Mouse (Mus musculus): ENCODE measurements around the gene Rhob.
A peak's percentile ranks its signal among the peaks of the same experiment; 100 is the strongest.

Rhob gene

DNA sequence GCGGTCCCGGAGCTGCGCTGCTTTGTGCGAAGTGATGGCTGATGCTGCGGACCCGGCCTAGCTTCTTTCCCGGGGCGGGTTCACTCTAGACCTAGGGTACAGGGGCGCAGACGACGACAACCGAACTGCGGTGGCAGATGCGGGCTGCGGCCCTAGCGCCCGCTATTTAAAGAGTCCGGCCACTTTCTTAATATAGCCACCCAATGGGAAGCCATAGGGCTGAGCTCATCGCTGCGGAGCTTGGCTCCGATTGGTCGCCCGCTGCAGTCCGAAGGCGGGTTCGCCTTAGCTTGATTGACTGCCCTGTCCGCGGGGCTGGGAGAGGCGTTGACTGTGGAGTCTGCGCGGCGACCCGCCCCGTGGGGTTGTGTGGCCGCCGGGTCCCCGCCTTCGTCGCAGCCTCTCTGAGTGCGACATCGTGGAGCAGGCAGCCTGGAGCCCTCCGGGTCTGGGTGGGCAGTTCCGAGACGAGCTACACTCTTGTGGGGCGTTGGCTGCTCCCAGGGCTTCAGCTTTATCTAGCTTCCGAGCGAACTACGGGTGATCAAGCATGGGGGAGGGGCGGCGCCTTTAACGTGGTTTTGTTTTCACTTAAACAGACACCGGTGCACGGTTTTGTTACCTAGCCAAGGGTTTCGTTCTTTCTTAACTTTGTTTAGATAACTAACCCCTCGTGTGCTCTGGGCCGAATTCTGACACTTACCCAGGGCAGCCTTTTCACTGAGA is at the start of gene Rhob:
Gene Rhob, minus strand, starts transcription at position 139 of the 726 bp plus-strand sequence.
- peak; percentile 93 for DNase-seq (ENCODE audit: low spot score in 2 of 2)

DNA sequence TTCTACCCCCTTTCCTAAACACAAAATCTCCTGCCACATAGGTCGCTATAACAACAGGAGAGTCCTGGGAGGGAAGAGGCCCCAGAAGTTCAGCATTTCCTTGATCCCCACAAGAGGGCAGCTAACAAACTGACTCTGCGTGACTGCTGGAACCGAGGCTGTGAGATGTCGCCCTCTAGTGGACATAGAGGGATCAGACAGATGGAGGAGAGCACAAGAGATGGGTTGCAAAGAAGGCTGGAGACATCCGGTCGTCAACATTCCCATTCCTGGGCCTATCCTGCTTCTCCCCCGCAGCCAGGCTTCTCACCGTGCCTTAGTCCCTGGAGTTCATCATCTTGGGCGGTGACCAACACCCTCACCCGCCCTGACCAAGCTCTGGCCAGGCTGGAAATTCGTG is 47.5 kb upstream of the Rhob start:
- DNase-seq (ENCODE audit: low spot score in 2 of 2) = peak; percentile 56

DNA sequence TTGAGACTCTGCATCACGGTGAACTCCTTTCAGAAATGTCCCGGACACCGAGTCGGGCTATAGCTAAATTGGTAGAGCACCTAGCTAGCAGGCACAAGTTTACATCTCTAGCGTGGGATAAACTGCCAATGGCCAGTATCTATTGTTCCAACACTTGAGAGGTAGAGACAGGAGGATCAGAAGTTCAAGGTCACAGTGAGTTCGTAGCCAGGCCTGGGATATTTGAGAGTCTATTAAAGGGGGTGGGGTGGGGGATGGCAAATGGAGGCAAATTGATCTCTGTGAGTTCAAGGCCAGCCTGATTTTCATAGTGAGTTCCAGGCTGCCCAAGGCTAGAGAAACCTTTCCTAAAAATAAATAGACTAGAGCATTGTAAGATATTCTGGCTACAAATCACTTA is 47.0 kb upstream of the Rhob start:
- DNase-seq (ENCODE audit: low spot score in 2 of 2) = no peak

DNA sequence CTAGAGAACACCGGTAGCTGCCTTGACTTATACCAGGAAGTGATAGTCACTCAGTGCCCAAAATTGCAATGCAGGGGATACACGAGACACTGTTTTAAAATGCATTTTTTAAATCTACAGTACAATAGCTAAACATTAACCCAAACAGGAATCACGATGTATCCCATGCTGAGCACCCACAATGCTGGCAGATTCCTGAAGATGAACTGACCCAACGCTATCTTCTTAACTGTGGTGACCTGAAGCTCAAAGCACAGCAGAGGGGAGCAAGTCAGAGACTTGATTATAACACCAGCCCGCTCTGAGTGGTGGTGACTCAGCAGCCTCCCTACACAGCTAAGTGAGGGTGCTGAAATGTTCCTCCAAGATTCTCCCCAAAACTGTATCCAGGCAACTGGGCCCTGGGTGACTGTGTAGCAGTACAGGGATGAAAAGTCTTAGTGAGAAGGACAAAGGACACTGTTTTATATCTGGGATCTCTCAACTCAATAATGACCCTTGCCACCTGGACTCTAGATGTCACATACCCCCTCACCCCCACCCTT is 45.3 kb upstream of the Rhob start:
- DNase-seq (ENCODE audit: low spot score in 2 of 2) = no peak

DNA sequence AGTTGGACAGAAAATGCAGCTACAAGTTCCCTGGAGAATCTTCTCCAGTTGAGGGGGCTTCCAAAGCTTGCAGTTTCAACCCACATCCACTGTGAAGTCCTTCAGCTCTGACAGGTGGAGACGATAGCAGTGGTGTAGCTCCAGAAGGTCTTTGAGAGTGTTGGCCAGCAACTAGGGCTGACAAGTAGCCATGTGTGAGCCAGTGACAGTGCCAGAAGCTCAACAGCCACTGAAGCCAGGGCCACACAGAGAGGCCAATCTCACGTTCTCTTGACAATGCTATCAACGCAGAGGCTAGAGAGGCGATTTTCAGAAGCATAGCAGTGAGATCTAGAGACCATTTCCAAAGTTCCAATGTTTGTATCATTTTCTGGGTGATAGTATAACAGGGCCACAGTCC is 42.6 kb upstream of the Rhob start:
- no peak for DNase-seq (ENCODE audit: low spot score in 2 of 2)

DNA sequence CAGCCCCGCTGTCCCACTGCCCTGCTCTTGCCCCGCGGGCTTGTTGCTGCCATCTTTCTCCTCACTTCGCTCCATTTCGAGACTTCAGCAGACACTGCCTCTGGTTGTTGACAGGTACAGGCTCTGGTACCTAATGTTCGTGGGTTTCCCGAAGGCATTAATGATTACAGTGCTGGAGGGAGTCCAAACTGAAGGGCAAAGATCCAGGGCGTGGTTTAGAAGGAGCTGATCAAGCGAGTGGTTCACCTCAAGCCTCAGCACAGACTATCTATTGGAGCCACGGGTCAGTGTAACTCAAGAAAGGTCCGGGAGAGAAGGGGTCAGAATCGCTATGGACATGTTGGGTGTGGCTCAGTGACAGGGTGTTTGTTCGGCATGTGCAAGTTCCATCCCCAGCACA is 39.7 kb upstream of the Rhob start:
- no peak for DNase-seq (ENCODE audit: low spot score in 2 of 2)

DNA sequence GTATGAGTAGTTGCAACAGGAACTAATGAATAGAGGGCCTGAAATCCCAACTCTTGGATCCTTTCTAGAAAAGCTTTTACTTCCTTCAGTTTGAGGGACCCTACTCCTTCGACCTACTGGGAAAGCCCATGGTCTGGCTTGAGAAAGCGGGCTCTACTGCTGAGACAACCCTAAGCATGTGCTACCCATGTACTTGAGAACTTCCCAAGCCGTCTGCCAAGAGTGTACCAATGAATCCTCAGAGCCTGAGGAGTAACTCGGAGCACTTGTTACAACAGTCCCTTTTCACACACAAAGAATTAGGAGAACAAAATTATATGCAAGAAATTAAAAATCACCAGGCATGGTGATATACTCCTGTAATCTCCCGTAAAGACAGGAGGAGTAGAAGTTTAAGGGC is 37.5 kb upstream of the Rhob start:
- DNase-seq (ENCODE audit: low spot score in 2 of 2) = no peak

DNA sequence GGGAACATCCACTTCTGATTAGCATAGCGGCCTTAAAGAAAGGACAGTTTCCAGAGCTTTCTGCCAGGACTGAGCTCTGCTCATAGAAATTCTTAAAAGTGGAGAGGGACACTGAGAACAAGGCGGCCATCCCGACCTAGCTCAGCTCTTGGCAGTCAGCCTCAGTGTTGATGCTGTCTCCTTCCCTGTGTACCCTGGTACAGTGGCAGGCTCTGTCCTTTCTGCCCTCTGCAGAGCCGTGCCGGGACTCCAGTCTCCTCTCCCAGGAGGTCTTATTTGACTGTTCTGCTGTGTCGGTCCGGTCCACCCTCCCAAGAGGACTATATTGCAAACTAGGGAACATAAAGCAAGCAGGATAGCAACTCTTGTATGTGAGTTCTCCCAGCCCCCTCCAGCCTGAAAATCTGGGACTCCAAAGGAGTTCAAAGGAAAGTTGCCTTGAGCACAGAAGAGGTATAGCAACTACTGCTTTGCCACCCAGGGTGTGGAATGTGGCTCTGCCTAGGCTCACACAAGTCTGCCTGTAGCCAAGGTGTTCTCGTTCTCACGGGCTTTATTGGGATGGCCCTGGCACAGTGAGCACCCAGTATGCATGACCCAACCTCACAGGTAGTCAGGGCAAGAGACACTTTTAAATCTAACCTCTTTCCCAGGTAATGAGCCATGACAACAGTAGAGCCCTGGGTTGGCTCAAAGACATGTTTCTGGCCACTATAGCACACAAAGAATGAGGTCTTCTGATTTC is 36.6 kb upstream of the Rhob start:
- no peak for DNase-seq (ENCODE audit: low spot score in 2 of 2)

DNA sequence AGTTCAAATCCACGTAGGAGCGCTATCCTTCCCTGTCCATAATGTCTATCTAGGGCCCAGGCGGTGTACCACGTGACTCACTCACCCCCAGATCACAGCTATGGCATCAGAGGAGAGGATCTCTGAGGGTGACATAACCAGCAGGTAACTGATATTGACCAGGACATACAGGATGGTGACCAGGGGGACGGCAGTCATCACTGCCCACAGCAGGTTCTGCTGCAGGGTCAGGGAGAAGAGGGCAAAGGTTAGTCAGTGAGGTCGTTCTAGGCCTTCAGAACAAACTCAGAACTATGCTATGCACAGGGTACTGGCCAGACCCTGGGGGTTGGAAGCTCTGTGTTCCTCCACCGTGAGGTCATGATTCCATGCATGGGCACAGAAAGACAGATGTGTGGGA is 35.8 kb upstream of the Rhob start:
- no peak for DNase-seq (ENCODE audit: low spot score in 2 of 2)

DNA sequence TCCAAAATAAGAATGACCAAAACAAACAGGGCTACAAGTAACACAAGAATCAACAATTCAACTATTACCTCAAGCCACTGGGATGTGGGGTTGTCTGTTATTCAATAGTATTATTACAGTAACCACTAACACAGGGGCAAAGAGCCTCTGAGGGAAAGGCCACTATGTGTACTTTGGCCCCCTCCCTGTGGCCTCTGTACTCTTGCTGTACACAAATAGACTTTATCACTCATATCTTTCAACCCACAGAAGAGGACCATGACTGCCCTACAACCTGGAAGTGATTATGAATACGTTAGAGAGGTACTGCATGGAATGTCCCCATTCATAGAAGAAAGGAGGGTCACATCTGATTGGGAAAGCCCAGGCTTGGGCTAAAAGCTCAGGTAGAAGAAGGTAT is 35.1 kb upstream of the Rhob start:
- no peak for DNase-seq (ENCODE audit: low spot score in 2 of 2)

DNA sequence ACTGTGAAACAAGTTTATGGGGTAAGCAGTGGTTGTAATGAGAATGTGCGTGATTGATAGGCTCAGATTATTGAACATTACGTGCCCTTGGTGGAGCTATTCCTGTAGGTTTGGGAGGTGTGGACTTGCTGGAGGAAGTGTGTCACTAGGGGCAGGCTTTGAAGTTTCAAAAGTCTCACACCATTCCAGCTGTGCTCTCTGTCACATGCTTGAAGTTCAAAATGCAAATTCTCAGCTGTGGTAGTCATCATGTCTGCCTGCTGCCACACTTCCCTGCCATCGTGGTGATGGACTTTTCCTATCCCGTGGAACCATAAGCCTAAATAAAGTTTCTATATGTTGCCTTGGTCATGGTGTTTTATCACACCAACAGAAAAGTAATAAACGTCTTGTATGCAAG is 28.0 kb upstream of the Rhob start:
- no peak for DNase-seq (ENCODE audit: low spot score in 2 of 2)

DNA sequence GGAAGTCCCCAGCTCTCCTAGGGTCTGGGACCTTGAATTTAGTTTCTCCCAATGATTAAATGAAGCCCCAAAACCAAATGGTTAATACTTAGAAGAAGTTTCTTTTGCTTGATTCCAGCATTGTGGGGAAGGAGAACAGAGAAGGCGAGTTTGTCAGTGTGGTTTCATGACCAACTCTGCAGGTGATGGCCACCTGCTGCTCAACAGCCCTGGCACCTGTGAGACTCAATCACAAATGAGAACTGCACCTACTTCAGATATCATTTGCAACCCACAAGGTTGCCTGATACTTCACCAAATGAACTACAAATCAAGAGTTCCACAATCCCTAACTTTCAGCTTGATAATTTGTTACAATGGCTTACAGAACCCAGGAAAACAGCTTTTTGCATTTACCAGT is 27.4 kb upstream of the Rhob start:
- DNase-seq (ENCODE audit: low spot score in 2 of 2) = no peak

DNA sequence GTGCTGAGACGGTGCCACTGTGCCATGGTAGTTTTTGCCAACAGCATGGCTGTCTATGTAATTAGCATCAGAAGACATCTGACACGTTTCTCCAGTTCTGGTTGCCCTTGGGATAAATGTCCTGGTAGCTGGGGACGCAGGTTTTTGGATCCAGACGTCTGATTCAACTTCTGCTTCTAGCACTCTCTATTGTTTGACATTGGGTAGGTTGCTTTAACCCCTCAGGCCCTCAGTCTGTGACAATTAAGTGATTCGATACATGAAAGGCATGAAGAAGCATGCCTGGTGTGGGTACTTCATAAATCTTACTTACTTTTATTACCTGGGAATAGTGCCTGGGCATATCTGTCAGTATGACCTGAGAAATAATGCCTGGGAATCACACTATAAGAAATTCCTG is 24.3 kb upstream of the Rhob start:
- no peak for DNase-seq (ENCODE audit: low spot score in 2 of 2)

DNA sequence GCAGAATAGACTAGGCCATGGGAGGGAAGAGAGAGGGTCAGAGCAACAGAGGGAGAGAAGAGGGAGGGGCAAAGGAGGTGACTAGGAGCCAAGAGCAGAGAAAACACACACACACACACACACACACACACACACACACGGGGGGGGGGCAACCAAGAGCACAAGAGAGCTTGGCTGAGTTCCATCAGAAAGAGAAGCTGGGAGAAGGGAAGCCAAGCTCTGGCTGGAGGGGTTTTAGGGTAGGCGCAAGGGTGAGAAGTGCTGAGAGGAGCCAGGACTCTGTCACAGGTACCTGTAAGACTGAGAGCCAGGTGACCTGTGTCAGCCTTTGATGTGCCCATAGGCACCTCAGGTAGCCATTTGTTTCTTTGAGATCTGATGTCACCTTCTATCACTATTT is 22.9 kb upstream of the Rhob start:
- no peak for DNase-seq (ENCODE audit: low spot score in 2 of 2)

DNA sequence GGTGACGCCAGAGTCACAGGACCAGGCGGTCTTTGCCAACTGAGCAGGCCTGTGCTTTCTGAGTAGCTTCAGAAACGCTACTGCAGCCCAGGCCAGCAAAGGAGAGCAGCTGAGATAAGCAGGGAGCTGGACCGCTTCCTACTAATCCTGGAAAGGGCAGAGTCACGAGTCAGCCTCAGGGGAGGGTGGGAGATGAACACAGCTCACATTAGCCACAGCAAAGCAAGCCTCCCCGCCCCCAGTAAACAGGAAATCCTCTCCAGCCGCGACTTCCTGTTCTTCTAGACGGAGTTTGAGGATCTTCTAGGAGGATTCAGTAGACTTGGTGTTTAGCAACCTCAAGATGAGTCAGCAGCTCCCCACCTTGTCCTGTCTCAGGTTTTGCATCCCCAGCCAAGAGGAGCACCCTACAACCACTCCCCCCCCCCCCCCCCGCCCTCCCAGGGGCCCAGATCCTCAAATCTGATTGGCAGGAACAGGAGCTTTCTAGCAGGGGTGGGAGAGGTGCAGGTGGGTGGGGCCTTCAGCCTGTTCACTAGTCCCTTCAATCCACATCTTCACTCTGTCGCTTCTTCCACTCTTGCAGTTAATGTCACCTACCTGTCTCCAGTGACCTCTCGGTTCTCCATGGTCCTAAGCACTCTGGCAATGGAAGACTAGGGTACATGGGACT is 21.7 kb upstream of the Rhob start:
- DNase-seq (ENCODE audit: low spot score in 2 of 2) = peak; percentile 56 to 72

DNA sequence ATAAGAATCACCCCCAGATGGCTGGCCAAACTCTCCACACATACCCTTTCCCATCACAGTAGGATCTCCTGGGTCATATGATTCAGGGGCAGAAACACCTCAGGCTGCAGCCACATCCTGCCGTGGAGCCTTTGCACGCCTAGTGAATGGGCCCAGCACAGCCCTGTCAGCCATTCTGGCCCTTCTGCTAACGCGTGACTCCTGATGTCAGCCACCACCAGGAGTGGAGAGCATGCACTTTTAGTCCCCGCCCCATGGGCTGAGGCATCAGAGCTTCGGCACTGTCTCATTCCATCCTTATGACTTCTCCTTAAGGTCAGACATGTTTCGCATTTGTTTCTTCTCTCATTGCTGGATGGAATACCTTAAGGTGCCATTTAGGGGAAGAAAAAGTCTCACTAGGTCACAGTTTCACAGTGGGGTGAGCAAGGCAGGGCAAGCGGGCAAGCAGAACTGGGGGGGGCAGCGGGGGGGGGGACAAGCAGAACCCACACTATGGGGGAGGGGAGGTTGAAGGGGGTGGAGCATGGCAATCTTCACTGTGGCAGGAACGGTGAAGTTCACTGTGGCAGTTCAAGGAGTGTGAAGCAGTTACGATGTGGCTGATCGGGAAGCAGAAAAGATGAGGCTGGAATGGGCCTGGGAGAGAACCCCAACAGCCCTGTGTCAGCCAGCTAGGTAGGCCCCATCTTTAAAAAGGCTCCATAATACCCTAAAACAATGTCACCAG is 19.8 kb upstream of the Rhob start:
- no peak for DNase-seq (ENCODE audit: low spot score in 2 of 2)

DNA sequence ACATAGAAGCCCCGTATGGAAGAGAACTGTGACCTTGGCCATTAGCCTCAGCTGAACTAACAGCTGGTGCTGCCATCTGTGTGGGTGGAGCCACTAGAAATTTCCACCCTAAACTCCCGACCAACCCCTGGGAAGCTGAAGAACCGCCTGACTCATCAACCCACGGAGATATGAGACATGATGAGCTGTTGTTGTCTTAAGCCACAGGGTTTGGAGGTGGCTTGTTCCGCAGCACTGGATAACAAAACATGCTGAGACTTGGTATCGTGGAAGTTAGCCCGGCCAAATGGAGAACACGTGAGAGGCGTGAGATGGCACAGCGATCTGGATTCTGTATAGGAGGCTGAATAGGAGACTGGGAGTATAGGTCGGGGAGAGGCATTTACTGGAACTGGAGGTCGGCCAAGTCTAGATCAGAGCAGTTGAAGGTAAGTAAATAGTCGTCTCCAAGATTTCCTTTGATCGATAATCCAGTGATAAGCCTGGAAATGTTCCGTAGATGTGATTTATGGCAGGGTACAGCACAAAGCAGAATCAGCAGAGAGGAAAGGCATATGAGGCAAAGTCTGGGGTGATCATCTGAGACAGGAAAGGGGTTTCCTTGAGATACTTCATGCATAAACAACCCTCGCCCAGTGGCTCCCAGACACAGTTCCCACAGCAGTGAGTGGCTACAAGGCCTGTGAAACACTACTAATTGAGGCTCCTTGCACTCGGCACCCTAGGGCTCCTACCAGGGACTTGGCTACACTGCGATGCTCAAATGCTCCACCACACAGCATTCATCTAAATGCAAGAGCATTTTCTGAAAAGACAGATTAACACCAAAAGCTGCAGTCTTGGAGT is 11.5 kb upstream of the Rhob start:
- no peak for DNase-seq (ENCODE audit: low spot score in 2 of 2)

DNA sequence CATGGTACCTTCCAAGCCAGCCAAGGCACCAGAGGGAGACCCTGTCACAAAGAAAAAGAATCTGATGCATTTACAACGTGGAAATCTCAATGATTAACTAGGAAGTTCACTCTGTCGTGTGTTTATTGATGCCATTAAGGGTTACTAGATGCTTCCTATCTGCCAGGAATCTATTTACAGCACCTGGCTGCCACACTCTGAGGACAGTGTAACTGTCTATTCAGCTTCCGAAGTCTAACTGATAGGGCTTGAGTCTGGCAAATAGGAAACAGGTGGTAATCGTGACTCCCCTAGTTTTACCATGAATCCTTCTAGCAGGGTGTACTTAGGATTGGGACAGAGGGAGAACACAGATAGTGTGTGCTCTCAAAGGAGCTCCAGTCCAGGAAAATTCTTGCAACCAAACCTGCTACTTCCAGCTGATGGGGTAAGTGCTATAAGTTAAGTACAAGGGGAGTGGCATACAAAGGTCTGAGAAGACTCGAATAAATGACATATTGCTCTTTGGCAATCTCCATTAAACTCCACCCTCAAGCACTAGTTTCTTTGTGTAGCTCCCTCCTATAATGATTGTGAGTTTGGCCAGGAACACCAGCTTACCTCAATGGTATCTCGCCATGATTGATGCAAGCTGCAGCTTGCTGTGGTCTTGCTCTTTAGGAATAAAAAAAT is 10.6 kb upstream of the Rhob start:
- no peak for DNase-seq (ENCODE audit: low spot score in 2 of 2)

DNA sequence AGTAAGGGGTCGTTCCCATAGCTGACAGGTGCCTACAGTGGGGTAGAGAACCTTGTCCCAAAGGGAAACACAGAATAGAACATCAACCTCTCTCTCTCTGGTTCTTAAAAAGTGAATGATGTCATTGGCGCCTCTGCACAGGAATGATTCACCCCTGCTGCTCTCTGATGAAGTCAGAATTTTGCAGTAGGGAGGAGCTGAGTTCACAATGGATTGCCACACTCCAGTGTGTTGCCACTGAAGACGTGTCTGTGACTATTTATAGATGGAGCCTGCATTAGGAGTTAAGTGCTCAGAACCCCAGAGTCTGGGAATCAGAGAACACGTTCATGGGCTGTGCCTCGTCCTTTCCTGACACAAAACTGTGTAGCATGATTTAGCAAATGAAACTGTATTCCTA is 9.9 kb upstream of the Rhob start:
- no peak for DNase-seq (ENCODE audit: low spot score in 2 of 2)

DNA sequence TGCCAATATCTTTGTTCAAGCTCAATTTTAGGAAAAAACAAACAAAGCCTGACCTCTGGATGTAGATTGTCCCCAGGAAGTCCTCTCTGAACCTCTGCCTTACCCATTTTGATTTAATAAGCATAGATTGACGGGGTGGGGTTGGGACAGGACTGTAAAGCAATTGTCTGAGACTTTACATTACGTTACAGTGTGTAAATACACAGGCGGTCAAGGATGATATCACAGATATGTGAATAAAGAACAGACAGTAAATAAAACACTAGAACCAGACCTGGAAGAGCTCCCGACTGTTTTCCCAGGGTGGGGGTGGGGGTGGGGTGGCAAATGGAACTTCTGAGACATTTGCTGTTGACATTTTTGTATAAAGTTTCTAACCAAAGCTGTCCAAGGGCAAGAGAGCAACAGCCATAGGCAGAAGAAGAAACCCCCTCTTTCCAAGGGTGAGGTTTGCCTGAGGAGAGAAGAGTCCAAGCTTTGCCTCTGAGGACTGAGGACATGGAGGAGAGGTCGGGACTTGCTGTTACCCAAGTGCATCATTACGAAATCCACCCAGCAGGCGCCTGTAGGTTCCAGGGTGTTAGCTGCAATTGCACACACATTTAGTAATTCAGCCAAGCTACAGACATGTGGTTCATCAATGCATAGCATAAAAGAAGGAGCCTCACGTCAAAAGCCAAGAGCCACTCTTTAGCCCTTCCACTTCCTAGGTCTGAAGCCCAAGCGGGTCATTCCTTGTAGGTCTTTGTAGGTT is 7.3 kb upstream of the Rhob start:
- DNase-seq (ENCODE audit: low spot score in 2 of 2) = no peak

All from spleen, postnatal 36 days (tissue).